Mouse (Mus musculus) olfactory bulb, adult 2 months (tissue): ENCODE measurements around the gene Dlg2.

Experiments
- CTCF ChIP-seq: fragments of 200-500 bp; IDR thresholded peaks from 2 replicates; pipeline ENCODE4 v1.5.1; 2012; ENCODE audit warnings: low read depth, mild to moderate bottlenecking, low read length, moderate library complexity; ENCODE audit not compliant: insufficient read depth
- POLR2A ChIP-seq: fragments of 200-500 bp; IDR thresholded peaks from 2 replicates; pipeline ENCODE4 v1.6.1; 2012; ENCODE audit warnings: mild to moderate bottlenecking, low read depth, low read length, moderate library complexity; ENCODE audit not compliant: insufficient read depth

DNA sequence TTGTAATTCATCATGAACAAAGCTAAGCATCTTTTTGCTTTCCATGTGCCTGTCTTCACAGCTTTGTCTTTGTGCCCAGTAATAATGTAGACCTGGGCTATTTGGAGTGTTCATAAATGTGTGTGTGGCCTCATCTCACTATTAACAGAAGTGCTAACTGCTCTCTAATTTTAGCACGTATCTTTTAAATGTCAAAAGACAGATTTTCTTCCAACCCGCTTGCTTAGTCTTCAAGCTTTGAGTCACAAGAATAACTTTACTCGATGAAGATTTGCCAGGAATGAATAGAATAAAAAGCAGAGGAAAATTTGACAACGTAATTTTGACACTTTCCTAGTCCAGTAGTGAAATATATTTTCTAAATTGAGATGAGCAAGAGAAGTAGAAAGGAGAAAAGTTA lies 943.7 kb downstream of the Dlg2 start:
- TF ChIP-seq CTCF (no peak), POLR2A (no peak)
